Mouse (Mus musculus) heart, embryonic 12.5 days (tissue): ENCODE measurements around the gene Prr5l. TPM values are rescaled to one million over a fixed set of nuclear protein-coding genes. Genes with fewer than 3 reads are reported as not detected.

ENCODE experiments used
- ATAC-seq: fragments of 200-750 bp; cut with Nextera tagmentation; 2 replicates; pipeline ENCODE4 v1.8.0; 2017; ENCODE audit warnings: moderate TSS enrichment, moderate library complexity; ENCODE audit not compliant: insufficient number of reproducible peaks, low FRiP score
- H3K27ac ChIP-seq: fragments of 300-500 bp; sonication (generic); 2 replicates; pipeline ENCODE4 v1.5.1; 2016; ENCODE audit warnings: mild to moderate bottlenecking, moderate library complexity; ENCODE audit not compliant: poor library complexity, severe bottlenecking
- H3K27me3 ChIP-seq: fragments of 300-500 bp; sonication (generic); replicated peaks from 2 replicates; pipeline ENCODE4 v1.6.1; 2016; ENCODE audit warnings: mild to moderate bottlenecking, moderate library complexity
- H3K36me3 ChIP-seq: fragments of 300-500 bp; sonication (generic); 2 replicates; pipeline ENCODE4 v1.6.1; 2016; ENCODE audit warnings: mild to moderate bottlenecking, moderate library complexity
- H3K4me1 ChIP-seq: fragments of 300-500 bp; sonication (generic); replicated peaks from 2 replicates; pipeline ENCODE4 v1.6.1; 2016; ENCODE audit warnings: mild to moderate bottlenecking
- H3K4me2 ChIP-seq: fragments of 300-500 bp; sonication (generic); 2 replicates; pipeline ENCODE4 v1.6.1; 2016; ENCODE audit warnings: mild to moderate bottlenecking, moderate library complexity
- H3K4me3 ChIP-seq: fragments of 300-500 bp; sonication (generic); 2 replicates; pipeline ENCODE4 v1.5.1; 2016; ENCODE audit warnings: mild to moderate bottlenecking
- H3K9ac ChIP-seq: fragments of 300-500 bp; sonication (generic); 2 replicates; pipeline ENCODE4 v1.6.1; 2016; ENCODE audit warnings: mild to moderate bottlenecking, moderate library complexity
- H3K9me3 ChIP-seq: fragments of 300-500 bp; sonication (generic); replicated peaks from 2 replicates; pipeline ENCODE4 v1.6.1; 2016; ENCODE audit warnings: mild to moderate bottlenecking, moderate library complexity
- WGBS: fragments of 180-500 bp; shearing (Covaris S2); methylation state at CpG from one replicate; pipeline ENCODE4 v1.1.7; 2016; 5-methylcytosine and 5-hydroxymethylcytosine counted together
- polyA plus RNA-seq: library from polyadenylated mRNA; unstranded; fragments of >200 nt; fragmentation: Nextera tagmentation; extraction: Ambion mirVana; gene quantifications from 2 replicates; pipeline ENCODE4 v1.2.1, GENCODE M21; 2016

Gene Prr5l
- polyA plus RNA-seq, 1 experiment from 2014 or later = 10.3 TPM

DNA sequence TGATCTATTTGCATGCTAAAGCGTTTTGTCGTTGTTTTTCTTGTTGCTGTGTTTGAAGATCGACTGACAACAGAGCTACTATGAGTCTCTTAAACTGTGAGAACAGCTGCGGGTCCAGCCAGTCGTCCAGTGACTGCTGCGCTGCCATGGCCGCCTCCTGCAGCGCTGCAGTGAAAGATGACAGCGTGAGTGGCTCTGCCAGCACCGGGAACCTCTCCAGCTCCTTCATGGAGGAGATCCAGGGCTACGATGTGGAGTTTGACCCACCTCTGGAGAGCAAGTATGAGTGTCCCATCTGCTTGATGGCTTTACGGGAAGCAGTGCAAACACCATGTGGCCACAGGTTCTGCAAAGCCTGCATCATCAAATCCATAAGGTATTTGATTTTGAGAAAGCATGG is 198.4 kb downstream of the Prr5l start:
- 89% methylated on average over 12 of the region's 12 CpGs for WGBS
- no peak overlapping the region for H3K9ac ChIP-seq
- no peaks in the 10 kb centered on the region for H3K9me3 ChIP-seq

DNA sequence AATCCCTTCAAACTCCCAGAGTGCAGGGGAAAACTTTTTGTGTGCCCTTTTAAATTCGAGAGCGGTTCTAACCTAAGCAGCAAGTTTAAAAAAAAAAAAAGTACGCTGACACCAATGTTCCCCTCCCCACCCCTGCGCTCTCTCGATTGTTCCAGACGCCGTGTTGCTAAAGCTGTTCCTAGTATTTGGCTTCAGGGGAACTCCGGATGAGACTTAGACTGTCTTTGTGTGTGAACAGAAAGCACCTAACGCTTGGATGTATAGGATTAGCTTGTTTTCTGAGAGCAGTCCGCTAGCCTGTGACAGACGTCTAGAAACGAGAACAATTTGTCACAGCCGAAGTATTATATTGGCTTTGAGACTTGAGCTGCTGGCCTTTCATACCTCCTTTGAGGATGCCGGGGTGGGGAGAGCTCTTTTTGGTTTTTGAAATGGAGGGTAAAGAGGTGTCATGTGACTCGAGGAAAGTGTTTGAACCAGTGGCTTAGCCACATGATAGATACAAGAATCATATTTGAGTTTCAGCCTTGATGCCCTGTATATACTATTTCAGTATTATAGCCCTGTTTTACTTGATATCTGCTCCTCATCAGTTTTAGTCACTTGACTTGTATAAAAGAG is 203.6 kb downstream of the Prr5l start:
- H3K27me3 ChIP-seq = peaks cover 4% of the 10 kb centered on the region; the same call in 1 of the 2 replicates
- 8% methylated on average over 15 of the region's 15 CpGs for WGBS
- H3K4me3 ChIP-seq = peak overlapping the region; percentile 91
- peak overlapping the region; percentile 86 for H3K4me2 ChIP-seq
- H3K27ac ChIP-seq = no peak overlapping the region
- H3K36me3 ChIP-seq = peaks cover 5% of the 10 kb centered on the region; the same call in 1 of the 2 replicates
- no peaks in the 10 kb centered on the region for H3K9me3 ChIP-seq
- peak overlapping the region; percentile 93 for H3K9ac ChIP-seq
- H3K4me1 ChIP-seq = peaks cover 3% of the 10 kb centered on the region
- ATAC-seq = no peak

More for the DNA sequence above, 198.4 kb downstream of the Prr5l start:
- no peak overlapping the region for H3K4me2 ChIP-seq
- no peak overlapping the region for H3K4me3 ChIP-seq
- no peaks in the 10 kb centered on the region for H3K27me3 ChIP-seq
- H3K4me1 ChIP-seq = peaks cover under 1% of the 10 kb centered on the region
- no peak overlapping the region for H3K27ac ChIP-seq
- H3K36me3 ChIP-seq = peaks cover 45% of the 10 kb centered on the region
- no peak for ATAC-seq

DNA sequence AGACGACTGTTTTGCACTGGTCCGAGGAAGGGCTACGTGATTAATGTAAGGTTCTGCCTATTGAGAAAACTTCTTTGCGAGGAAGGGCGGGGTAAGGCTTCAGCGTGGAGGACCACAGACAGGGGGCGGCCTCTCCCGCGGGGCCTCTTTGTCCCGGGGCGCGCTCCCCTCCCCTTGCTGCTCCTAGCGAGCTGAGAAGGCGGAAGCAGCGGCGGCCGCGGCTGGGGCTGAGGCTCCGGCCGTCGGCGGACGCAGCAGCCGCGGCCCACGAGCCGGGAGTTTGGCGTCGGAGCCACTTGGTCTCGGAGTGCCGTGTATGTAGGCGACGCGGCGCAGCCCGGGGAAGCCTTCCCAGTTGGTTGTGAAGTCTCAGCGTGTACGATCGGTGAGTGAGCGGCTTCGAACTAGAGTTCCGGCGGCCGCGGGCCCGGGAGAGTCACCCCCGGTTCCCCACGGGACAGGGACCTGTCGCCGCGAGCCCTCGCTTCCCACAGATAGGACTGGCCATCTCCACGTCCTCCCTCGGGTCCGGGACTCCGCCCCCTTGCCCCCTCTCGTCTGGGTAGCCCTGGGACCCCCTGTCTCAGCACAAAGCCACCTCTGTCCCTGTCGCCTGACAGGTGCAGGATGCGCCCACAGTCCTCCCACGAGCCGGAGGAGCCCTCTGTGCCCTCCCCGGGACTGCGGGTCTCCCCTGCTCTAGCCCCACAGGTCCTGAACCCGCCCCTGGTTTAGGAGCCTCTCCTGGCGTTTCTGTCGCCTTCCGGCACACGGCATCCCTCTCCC is 204.4 kb downstream of the Prr5l start, which contains the start of gene Traf6:
Traf6 (plus strand) TSS at position 194 of the 786 bp plus-strand sequence.
- no peak within 1 kb of the TSS for H3K27ac ChIP-seq
- peak within 1 kb of the TSS; percentile 93 for H3K9ac ChIP-seq
- peak within 1 kb of the TSS; percentile 86 for H3K4me2 ChIP-seq
- peaks cover 3% of the 10 kb centered on the region for H3K4me1 ChIP-seq
- peaks cover 4% of the 10 kb centered on the region; the same call in 1 of the 2 replicates for H3K36me3 ChIP-seq
- WGBS = under 1% methylated on average over 66 of the region's 68 CpGs
- H3K27me3 ChIP-seq = peaks cover 4% of the 10 kb centered on the region; the same call in 1 of the 2 replicates
- peak within 1 kb of the TSS; percentile 91 for H3K4me3 ChIP-seq
- no peaks in the 10 kb centered on the region for H3K9me3 ChIP-seq
- ATAC-seq = peak; percentile 90

DNA sequence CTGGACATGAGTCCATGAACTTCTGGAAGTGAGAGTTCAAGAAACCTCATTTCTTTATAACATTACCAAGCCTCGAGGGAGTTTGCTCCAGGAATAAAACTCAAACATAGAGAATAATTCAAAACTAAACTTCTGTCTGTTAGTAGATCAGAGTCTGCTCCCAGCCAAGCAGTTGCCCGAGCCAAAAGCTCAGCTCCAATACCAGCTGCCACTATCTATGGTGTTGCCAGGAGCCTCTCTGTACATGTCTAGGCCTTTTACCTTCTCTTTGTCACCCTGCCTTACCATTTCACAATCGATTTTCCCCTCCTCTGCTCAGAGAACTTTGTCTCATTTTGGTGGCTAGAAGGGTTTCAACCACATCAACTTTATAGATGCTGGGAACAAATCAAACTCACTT is 209.3 kb downstream of the Prr5l start:
- H3K27me3 ChIP-seq = peaks cover 4% of the 10 kb centered on the region; the same call in 1 of the 2 replicates
- H3K4me3 ChIP-seq = no peak overlapping the region
- H3K9me3 ChIP-seq = 0 out of 2 replicates have a peak, but pooled peaks cover 3% of the 10 kb centered on the region
- no peak overlapping the region for H3K27ac ChIP-seq
- no peak overlapping the region for H3K4me2 ChIP-seq
- 61% methylated on average over 3 of the region's 3 CpGs for WGBS
- ATAC-seq = no peak
- H3K4me1 ChIP-seq = no peaks in the 10 kb centered on the region
- H3K9ac ChIP-seq = no peak overlapping the region
- H3K36me3 ChIP-seq = no peaks in the 10 kb centered on the region

DNA sequence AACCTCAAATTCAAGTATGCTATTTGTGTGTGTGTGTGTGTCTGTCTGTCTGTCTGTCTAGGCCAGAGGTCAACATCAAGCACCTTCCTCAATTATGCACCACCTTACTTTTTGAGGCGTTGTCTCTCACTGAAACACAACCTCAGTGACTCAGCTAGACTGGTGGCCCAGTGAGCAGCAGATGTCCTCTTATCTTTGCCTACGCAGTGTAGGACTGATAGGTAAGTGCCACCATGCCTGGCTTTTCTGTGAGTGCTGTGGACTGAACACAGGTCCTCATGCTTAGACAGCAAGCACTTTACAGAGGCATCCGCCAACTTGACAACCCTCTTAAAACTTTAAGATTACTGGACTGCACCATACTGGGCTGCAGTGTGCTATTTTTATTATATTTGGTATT is 214.1 kb downstream of the Prr5l start:
- ATAC-seq = no peak
- H3K4me3 ChIP-seq = no peak overlapping the region
- no peak overlapping the region for H3K27ac ChIP-seq
- H3K9me3 ChIP-seq = 0 out of 2 replicates have a peak, but pooled peaks cover 3% of the 10 kb centered on the region
- WGBS = 59% methylated on average over 3 of the region's 3 CpGs
- H3K9ac ChIP-seq = no peak overlapping the region
- H3K36me3 ChIP-seq = no peaks in the 10 kb centered on the region
- no peak overlapping the region for H3K4me2 ChIP-seq
- H3K27me3 ChIP-seq = 0 out of 2 replicates have a peak, but pooled peaks cover under 1% of the 10 kb centered on the region
- no peaks in the 10 kb centered on the region for H3K4me1 ChIP-seq

DNA sequence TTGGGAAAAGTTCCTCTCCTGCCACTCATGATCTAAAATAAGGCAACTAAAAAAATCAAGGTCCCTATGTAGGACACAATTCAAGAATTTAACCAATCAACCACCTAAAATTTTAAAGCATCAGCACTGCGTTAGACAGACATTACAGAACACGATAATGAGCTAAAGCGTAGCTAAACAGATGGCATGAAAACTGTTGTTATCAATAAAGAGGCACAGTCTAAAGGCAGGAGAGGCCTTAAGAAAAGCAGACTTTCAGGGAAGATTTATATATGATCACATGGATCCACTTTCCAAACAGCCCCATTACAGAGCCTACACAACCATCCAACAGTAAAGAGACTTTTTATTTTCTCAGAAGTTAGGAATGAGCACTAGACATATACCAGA is 217.1 kb downstream of the Prr5l start:
- Histone ChIP-seq H3K4me3 (no peak overlapping the region), H3K27ac (no peak overlapping the region), H3K36me3 (no peaks in the 10 kb centered on the region), H3K4me1 (no peaks in the 10 kb centered on the region), H3K27me3 (0 out of 2 replicates have a peak, but pooled peaks cover 5% of the 10 kb centered on the region), H3K9me3 (0 out of 2 replicates have a peak, but pooled peaks cover 3% of the 10 kb centered on the region), H3K4me2 (no peak overlapping the region), H3K9ac (no peak overlapping the region)
- ATAC-seq = no peak
- 91% methylated on average over 3 of the region's 3 CpGs for WGBS

DNA sequence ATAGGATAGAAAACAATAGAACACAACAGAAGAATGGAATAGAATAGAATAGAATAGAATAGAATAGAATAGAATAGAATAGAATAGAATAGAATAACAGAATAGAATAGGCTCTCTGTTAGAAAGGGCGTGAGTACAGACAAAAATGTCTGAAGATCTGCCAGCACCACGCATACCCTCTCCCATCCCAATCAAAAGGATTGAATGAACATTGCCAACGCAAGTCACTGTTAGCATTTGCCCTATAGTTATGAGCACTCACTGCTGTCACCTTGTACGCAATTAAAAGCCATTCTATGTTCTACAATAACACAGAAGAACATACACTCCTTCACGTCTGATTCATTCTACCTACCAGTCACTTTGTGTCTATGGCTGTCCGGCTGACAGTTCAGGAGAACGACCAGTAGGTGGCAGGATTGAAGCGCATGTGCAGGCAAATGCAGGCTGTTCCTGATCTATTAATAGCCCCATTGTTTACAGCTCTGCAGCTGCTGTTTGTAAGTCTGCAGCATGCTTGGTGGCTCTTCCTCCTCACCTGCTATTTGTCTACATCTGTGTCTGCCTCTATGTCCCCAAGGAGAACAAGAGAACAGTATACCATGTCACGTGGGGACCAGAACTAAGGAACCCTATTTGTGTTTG is 217.6 kb downstream of the Prr5l start:
- H3K4me2 ChIP-seq = no peak overlapping the region
- H3K9me3 ChIP-seq = 0 out of 2 replicates have a peak, but pooled peaks cover 3% of the 10 kb centered on the region
- H3K36me3 ChIP-seq = no peaks in the 10 kb centered on the region
- no peak overlapping the region for H3K27ac ChIP-seq
- peak; percentile 39; the same call in 1 of the 2 replicates for ATAC-seq
- no peak overlapping the region for H3K9ac ChIP-seq
- 0 out of 2 replicates have a peak, but pooled peaks cover 5% of the 10 kb centered on the region for H3K27me3 ChIP-seq
- H3K4me3 ChIP-seq = no peak overlapping the region
- no peaks in the 10 kb centered on the region for H3K4me1 ChIP-seq
- 23% methylated on average over 9 of the region's 9 CpGs for WGBS

Other genes starting within 250 kb of the Prr5l start
- gene Rag1, start 233.5 kb downstream of the Prr5l start, polyA plus RNA-seq = 0.03 TPM in 1 of 2 replicates, not detected in the other
- gene B230118H07Rik, start 233.5 kb downstream of the Prr5l start, polyA plus RNA-seq = 52.5 and 53.3 TPM in 2 replicates
- gene Traf6, start 204.6 kb downstream of the Prr5l start, polyA plus RNA-seq = 7.6 and 8.5 TPM in 2 replicates
- gene Commd9, start 3.2 kb upstream of the Prr5l start, polyA plus RNA-seq = 50.5 and 50.7 TPM in 2 replicates